In the genomic region with DNA sequence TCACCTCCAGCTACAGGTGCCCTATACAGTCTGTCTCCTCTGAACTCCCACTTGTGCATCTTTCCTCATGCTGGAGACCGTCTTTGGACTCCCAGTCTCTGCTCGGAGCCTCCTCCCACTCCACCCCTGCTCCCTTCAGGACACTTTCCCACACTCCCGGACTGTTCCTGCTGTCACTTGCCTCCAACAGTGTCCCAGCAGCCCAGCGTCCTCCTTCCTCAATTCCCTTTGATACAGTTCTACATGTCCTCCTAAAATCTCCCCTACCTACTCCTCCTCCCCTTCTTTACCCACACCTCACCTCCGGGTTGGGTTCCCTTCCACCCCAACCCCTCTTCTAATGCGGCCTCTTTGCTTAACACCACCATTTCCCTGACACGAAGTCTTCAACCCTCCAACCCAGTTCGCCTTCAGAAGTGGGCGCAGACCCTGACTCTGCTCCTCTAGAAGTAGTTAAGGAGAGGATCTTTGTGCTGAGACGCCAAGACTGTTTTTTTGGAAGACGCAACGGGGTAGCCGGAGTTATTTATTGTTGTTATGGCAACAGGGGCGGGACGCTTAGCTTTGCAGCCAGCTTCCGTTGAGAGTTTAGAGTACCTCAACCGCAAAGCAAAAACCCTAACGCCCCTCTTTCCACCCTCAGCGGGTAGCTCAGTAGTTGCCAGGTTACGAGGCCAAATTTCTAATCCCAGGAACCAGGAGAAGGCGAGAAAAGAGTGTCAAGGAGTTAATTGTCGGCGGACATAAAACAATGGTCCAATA, we compare ENCODE assay signal across 8 mouse cellular contexts. TPM values are rescaled to one million over a fixed set of nuclear protein-coding genes. Genes with fewer than 3 reads are reported as not detected.
DNase-seq lines count a peak whose midpoint lies in the region; ATAC-seq and TF ChIP-seq lines count a peak whose summit lies in the region.

A gene (minus strand): TSS at position 506 of the 762 bp plus-strand sequence.

- H3K27me3 ChIP-seq in forebrain, embryonic 16.5 days (replicated peaks; ENCODE audit: control insufficient read depth, insufficient read depth, low read length): no peaks in the 10 kb centered on the region
- H3K27me3 ChIP-seq in neural tube, embryonic 12.5 days (replicated peaks): peaks cover 8% of the 10 kb centered on the region

- peak within 1 kb of the TSS; percentile 2; the same call in 1 of the 2 replicates for H3K9ac ChIP-seq in forebrain, embryonic 16.5 days (replicated peaks; ENCODE audit: low read depth, low read length)
- 0 out of 2 replicates have a peak within 1 kb of the TSS, but pooled peaks have one; percentile 22 for H3K9ac ChIP-seq in neural tube, embryonic 12.5 days

- no peak for TF ChIP-seq CTCF in lung, adult 2 months (IDR thresholded peaks at IDR 0.05; ENCODE audit: insufficient read depth, low read length)

- peak; percentile 59 for ATAC-seq in forebrain, embryonic 16.5 days
- peak; percentile 90 for ATAC-seq in inflammation-experienced regulatory T-cells, adult 6 months
- peak; percentile 55 for ATAC-seq in neural tube, embryonic 12.5 days (ENCODE audit: low FRiP score, low read depth)

- H3K27ac ChIP-seq in forebrain, embryonic 16.5 days (ENCODE audit: low read length): no peak within 1 kb of the TSS
- no peak within 1 kb of the TSS for H3K27ac ChIP-seq in neural tube, embryonic 12.5 days

- DNase-seq in cerebellum, adult 11-12 months: peak; percentile 45
- no peak for DNase-seq in cerebellum, adult 8-10 months
- peak; percentile 54 for DNase-seq in adrenal gland, postnatal 14 days
- DNase-seq in lung, adult 2 months: peak; percentile 51
- no peak for DNase-seq in right cerebral cortex, adult 18-20 months

- H3K36me3 ChIP-seq in forebrain, embryonic 16.5 days (ENCODE audit: control insufficient read depth, insufficient read depth): no peaks in the 10 kb centered on the region
- H3K36me3 ChIP-seq in neural tube, embryonic 12.5 days: no peaks in the 10 kb centered on the region

- peak within 1 kb of the TSS; percentile 79 for H3K4me2 ChIP-seq in forebrain, embryonic 16.5 days (ENCODE audit: low read length)
- H3K4me2 ChIP-seq in neural tube, embryonic 12.5 days (replicated peaks): peak within 1 kb of the TSS; percentile 70

- H3K4me3 ChIP-seq in forebrain, embryonic 16.5 days (replicated peaks; ENCODE audit: low read length): peak within 1 kb of the TSS; percentile 40
- H3K4me3 ChIP-seq in lung, adult 2 months (replicated peaks; ENCODE audit: extremely low read depth, low read depth, low read length): peak within 1 kb of the TSS; percentile 69
- peak within 1 kb of the TSS; percentile 29 for H3K4me3 ChIP-seq in neural tube, embryonic 12.5 days

- TF ChIP-seq POLR2A in lung, adult 2 months (IDR thresholded peaks at IDR 0.05; ENCODE audit: borderline replicate concordance, extremely low read depth, low read depth, low read length): no peak

- no peaks in the 10 kb centered on the region for H3K9me3 ChIP-seq in forebrain, embryonic 16.5 days (ENCODE audit: control insufficient read depth, low read length)
- H3K9me3 ChIP-seq in neural tube, embryonic 12.5 days: no peaks in the 10 kb centered on the region

- H3K4me1 ChIP-seq in forebrain, embryonic 16.5 days (replicated peaks; ENCODE audit: control insufficient read depth, insufficient read depth, low read length): peaks cover 17% of the 10 kb centered on the region
- H3K4me1 ChIP-seq in lung, adult 2 months (ENCODE audit: control insufficient read depth, insufficient read depth, low read length): peaks cover 3% of the 10 kb centered on the region; the same call in 1 of the 2 replicates
- H3K4me1 ChIP-seq in neural tube, embryonic 12.5 days: peaks cover 12% of the 10 kb centered on the region

- WGBS in forebrain, embryonic 16.5 days: 2% methylated on average over 23 of the region's 23 CpGs
- WGBS in lung, adult 2 months: 1% methylated on average over 23 of the region's 23 CpGs
- 4% methylated on average over 23 of the region's 23 CpGs for WGBS in neural tube, embryonic 12.5 days

RNA-seq across cellular contexts. Expression of the gene that starts here (rescaled TPM):
- total RNA-seq in adrenal gland, postnatal 14 days (2021): not detected in 2 replicates
- polyA plus RNA-seq in forebrain, embryonic 16.5 days (2015; fragmentation: Nextera tagmentation; extraction: Ambion mirVana): 2.5 and 4.9 TPM in 2 replicates
- 1 to 10 TPM; 1.5 to 4.2 (median 3.4) TPM for polyA plus RNA-seq in inflammation-experienced regulatory T-cells, adult 6 months (2017; shearing (Covaris generic))
- 26.2 and 35.8 TPM in 2 replicates for polyA plus RNA-seq in lung, adult 2 months (2012; rRNA removed)
- polyA plus RNA-seq in neural tube, embryonic 12.5 days (2016; fragmentation: Nextera tagmentation; extraction: Ambion mirVana): 0.68 and 0.85 TPM in 2 replicates

Comparison
In these comparisons a context has a peak if more than half of its experiments do, and no peak if none do; other contexts are left out.
1. DNase-seq: peak in cerebellum, adult 11-12 months (single experiment) and lung, adult 2 months (single experiment); none in cerebellum, adult 8-10 months (single experiment) and right cerebral cortex, adult 18-20 months (single experiment).
2. Peak in DNase-seq in adrenal gland, postnatal 14 days; RNA of the gene not detected or under 1 TPM.
3. Peak in ATAC-seq, H3K4me3 ChIP-seq, H3K9ac ChIP-seq and H3K4me2 ChIP-seq in neural tube, embryonic 12.5 days; RNA of the gene not detected or under 1 TPM.
4. Peak in every context shown above with its lines, with median percentiles within 50 percentile points of each other: ATAC-seq and H3K4me3 ChIP-seq.